Mouse (Mus musculus): Measurements from ENCODE around the gene Fer.

Fer gene

DNA sequence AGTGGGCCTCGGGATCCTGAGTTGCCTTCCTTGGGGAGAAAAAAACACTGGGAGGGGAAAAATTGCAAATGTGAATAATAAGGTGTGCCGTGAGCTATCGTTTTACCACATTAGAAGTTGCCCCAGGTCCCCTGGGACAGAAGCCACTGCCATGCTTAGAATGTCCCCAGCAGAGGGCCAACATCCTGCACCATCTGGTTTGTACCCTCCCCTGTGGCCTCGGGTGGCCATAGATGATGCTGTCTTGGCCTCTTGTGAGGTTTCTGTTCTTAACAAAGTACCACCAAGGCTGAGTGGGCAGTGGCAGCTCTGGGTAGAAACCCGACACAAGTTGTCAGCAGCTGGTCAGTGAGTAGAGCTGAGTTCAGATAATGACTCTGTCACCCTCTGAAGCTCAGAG lies 307.2 kb downstream of the Fer start:
- no peak for DNase-seq

DNA sequence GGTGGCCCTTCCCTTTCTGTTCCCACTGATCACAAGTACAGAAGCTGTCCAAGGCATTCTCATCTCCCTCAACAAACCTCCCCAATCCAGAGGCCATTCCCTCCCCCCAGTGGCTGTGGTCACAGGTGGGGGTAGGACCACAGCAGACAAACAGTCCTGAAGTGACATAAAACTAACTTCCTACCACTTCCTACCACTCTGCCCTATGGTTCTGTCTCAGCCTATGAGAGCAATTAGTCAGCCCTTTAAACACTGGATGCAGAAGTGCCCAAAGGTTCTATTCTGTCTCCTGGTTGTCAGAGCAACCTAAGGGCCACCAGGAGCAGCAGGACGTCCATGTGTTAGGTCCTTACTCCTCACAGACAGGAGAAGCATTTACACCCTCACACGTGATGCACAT lies 309.6 kb downstream of the Fer start:
- no peak for DNase-seq

DNA sequence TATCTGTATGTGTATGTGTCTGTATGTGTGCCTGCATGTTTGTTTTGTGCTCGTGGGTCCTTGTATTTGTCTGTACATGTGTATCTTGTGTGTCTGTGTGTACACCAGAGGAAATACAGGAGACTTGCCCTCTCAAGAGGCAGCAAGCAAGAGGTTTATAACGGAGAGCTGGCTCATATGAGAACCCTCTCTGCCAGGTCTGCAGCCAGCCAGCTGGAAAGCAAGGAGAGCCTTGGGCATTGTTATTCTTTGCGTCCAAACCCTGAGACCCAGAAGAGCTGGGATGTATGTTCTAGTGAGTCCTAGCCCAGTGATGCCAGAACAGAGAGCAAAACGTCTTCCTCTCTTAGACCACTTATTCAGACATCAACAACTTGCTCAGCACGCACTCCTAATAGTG lies 317.7 kb downstream of the Fer start:
- DNase-seq, result no peak

DNA sequence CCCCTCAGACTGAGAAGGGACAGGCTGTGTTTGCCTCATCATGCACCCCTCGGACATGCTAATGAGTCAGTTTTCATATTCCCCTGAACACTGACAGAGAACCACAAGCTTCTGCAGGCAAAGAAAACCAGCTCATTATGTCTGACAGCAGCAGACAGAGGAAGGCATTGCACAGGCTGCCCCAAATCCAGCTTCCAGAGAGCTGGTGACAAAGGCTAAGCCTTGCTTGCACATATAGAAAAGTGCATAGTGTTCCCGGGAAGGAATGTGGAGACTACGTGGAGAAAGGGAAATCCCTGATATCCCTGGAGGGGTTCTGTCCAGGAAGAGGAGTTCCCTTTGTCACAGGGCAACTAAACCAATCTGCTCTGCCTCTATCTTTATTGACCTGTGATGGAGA lies 318.4 kb downstream of the Fer start:
- DNase-seq, result no peak

DNA sequence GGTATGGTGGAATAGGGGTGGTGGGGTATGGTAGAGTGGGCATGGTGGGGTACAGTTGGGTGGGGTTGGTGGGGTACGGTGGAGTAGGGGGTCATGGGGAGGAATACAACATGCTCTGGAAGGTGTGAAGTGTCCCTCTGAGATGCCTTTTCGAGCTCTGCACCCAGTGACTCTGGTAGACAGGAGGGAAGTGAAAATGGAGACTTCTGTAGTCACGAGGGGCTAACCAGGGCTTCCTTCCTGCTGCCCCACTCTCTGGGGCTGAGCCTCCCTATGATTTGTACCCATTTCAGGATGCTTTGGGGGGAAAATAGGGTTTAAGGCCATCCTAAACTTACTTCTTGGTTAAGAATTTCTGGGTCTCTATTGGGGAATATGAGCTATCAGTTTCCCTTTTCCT lies 319.7 kb downstream of the Fer start:
- DNase-seq, result no peak

DNA sequence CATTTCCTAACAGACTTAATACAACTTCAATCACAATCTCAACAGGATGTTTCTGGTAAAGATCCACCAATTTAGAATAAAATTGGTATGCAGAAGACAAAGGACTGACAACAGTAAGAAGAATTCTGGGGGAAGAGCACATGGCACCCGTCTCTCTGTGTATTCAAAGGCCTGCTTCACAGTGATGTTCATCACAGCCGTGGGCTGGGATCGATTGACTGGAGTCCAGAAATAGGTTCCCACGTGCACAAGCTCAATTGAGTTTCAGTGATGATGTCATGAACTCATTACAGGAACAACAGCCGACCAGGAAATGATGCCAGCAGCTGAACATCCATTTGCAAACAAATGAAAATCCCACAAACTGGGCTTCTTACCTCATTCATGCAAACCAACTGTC lies 320.3 kb downstream of the Fer start:
- DNase-seq, result no peak
